Mouse (Mus musculus): Measurements from ENCODE around the gene Ppib. TPM values are rescaled to one million over a fixed set of nuclear protein-coding genes. Genes with fewer than 3 reads are reported as not detected.
A peak's percentile ranks its signal among the peaks of the same experiment; 100 is the strongest.

The Ppib gene
- 144 and 154 TPM in 2 replicates for polyA plus RNA-seq (2012; rRNA removed)

GRCm38 (mm10) chr9:66059583-66060307 lies at the start of gene Ppib:
TSS of gene Ppib (plus strand) at chr9:66060222.
- Histone ChIP-seq H3K27me3 (ENCODE audit: control insufficient read depth, insufficient read depth, low read length) (no peaks in the 10 kb centered on the region), H3K36me3 (ENCODE audit: control insufficient read depth, insufficient read depth, low read length) (peaks cover 15% of the 10 kb centered on the region), H3K4me1 (replicated peaks; ENCODE audit: control insufficient read depth, insufficient read depth, low read length) (peaks cover 2% of the 10 kb centered on the region; the same call in 1 of the 2 replicates), H3K4me3 (ENCODE audit: control insufficient read depth, insufficient read depth, low read length) (peak within 1 kb of the TSS; percentile 52), H3K27ac (ENCODE audit: control insufficient read depth, insufficient read depth, low read length) (no peak within 1 kb of the TSS)
- TF ChIP-seq CTCF (IDR thresholded peaks at IDR 0.05; ENCODE audit: borderline replicate concordance, control insufficient read depth, extremely low read depth, insufficient read depth, low read length, poor library complexity) (peak; percentile 67), POLR2A (IDR thresholded peaks at IDR 0.05; ENCODE audit: control insufficient read depth, extremely low read depth, insufficient read depth, low read length, poor library complexity) (peak; percentile 89)
- WGBS: under 1% methylated on average over 51 of the region's 51 CpGs
- DNase-seq: peak; percentile 97

GRCm38 (mm10) chr9:66020601-66021000 lies 39.4 kb upstream of the Ppib start:
- Histone ChIP-seq H3K27ac (ENCODE audit: control insufficient read depth, insufficient read depth, low read length) (no peak overlapping the region), H3K36me3 (ENCODE audit: control insufficient read depth, insufficient read depth, low read length) (peaks cover 27% of the 10 kb centered on the region), H3K4me3 (ENCODE audit: control insufficient read depth, insufficient read depth, low read length) (no peak overlapping the region), H3K4me1 (replicated peaks; ENCODE audit: control insufficient read depth, insufficient read depth, low read length) (no peaks in the 10 kb centered on the region), H3K27me3 (ENCODE audit: control insufficient read depth, insufficient read depth, low read length) (no peaks in the 10 kb centered on the region)
- TF ChIP-seq CTCF (IDR thresholded peaks at IDR 0.05; ENCODE audit: borderline replicate concordance, control insufficient read depth, extremely low read depth, insufficient read depth, low read length, poor library complexity) (no peak), POLR2A (IDR thresholded peaks at IDR 0.05; ENCODE audit: control insufficient read depth, extremely low read depth, insufficient read depth, low read length, poor library complexity) (no peak)
- no peak for DNase-seq

- Histone ChIP-seq H3K36me3 (ENCODE audit: control insufficient read depth, insufficient read depth, low read length) (peaks cover 9% of the 10 kb centered on the region), H3K4me3 (ENCODE audit: control insufficient read depth, insufficient read depth, low read length) (no peak overlapping the region), H3K27me3 (ENCODE audit: control insufficient read depth, insufficient read depth, low read length) (no peaks in the 10 kb centered on the region; the same call in 1 of the 2 replicates), H3K4me1 (replicated peaks; ENCODE audit: control insufficient read depth, insufficient read depth, low read length) (no peaks in the 10 kb centered on the region), H3K27ac (ENCODE audit: control insufficient read depth, insufficient read depth, low read length) (no peak overlapping the region)
- 97% methylated on average over 4 of the region's 4 CpGs for WGBS
- TF ChIP-seq CTCF (IDR thresholded peaks at IDR 0.05; ENCODE audit: borderline replicate concordance, control insufficient read depth, extremely low read depth, insufficient read depth, low read length, poor library complexity): no peak
- TF ChIP-seq POLR2A (IDR thresholded peaks at IDR 0.05; ENCODE audit: control insufficient read depth, extremely low read depth, insufficient read depth, low read length, poor library complexity): no peak
- no peak for DNase-seq
Observed at GRCm38 (mm10) chr9:66038082-66038481, 21.9 kb upstream of the Ppib start.

- no peak overlapping the region for H3K4me3 ChIP-seq (ENCODE audit: control insufficient read depth, insufficient read depth, low read length)
- H3K27ac ChIP-seq (ENCODE audit: control insufficient read depth, insufficient read depth, low read length): no peak overlapping the region
- no peak for DNase-seq
- TF ChIP-seq POLR2A (IDR thresholded peaks at IDR 0.05; ENCODE audit: control insufficient read depth, extremely low read depth, insufficient read depth, low read length, poor library complexity) (no peak), CTCF (IDR thresholded peaks at IDR 0.05; ENCODE audit: borderline replicate concordance, control insufficient read depth, extremely low read depth, insufficient read depth, low read length, poor library complexity) (no peak)
- H3K4me1 ChIP-seq (replicated peaks; ENCODE audit: control insufficient read depth, insufficient read depth, low read length): no peaks in the 10 kb centered on the region
- H3K27me3 ChIP-seq (ENCODE audit: control insufficient read depth, insufficient read depth, low read length): no peaks in the 10 kb centered on the region; the same call in 1 of the 2 replicates
- H3K36me3 ChIP-seq (ENCODE audit: control insufficient read depth, insufficient read depth, low read length): peaks cover 9% of the 10 kb centered on the region
- 96% methylated on average over 4 of the region's 4 CpGs for WGBS
Observed at GRCm38 (mm10) chr9:66038581-66038980, 21.4 kb upstream of the Ppib start.

- TF ChIP-seq POLR2A (IDR thresholded peaks at IDR 0.05; ENCODE audit: control insufficient read depth, extremely low read depth, insufficient read depth, low read length, poor library complexity): no peak
- TF ChIP-seq CTCF (IDR thresholded peaks at IDR 0.05; ENCODE audit: borderline replicate concordance, control insufficient read depth, extremely low read depth, insufficient read depth, low read length, poor library complexity): no peak
- Histone ChIP-seq H3K36me3 (ENCODE audit: control insufficient read depth, insufficient read depth, low read length) (peaks cover 9% of the 10 kb centered on the region), H3K27me3 (ENCODE audit: control insufficient read depth, insufficient read depth, low read length) (no peaks in the 10 kb centered on the region; the same call in 1 of the 2 replicates), H3K4me1 (replicated peaks; ENCODE audit: control insufficient read depth, insufficient read depth, low read length) (no peaks in the 10 kb centered on the region), H3K4me3 (ENCODE audit: control insufficient read depth, insufficient read depth, low read length) (no peak overlapping the region), H3K27ac (ENCODE audit: control insufficient read depth, insufficient read depth, low read length) (no peak overlapping the region)
- WGBS: 92% methylated on average over 4 of the region's 4 CpGs
- no peak for DNase-seq
Observed at GRCm38 (mm10) chr9:66039290-66039689, 20.7 kb upstream of the Ppib start.

- WGBS: 93% methylated on average over 3 of the region's 3 CpGs
Observed at GRCm38 (mm10) chr9:66040801-66041200, 19.2 kb upstream of the Ppib start.

More at GRCm38 (mm10) chr9:66040801-66041200, 19.2 kb upstream of the Ppib start:
- Histone ChIP-seq H3K27me3 (ENCODE audit: control insufficient read depth, insufficient read depth, low read length) (no peaks in the 10 kb centered on the region; the same call in 1 of the 2 replicates), H3K4me1 (replicated peaks; ENCODE audit: control insufficient read depth, insufficient read depth, low read length) (no peaks in the 10 kb centered on the region), H3K36me3 (ENCODE audit: control insufficient read depth, insufficient read depth, low read length) (peaks cover 9% of the 10 kb centered on the region), H3K4me3 (ENCODE audit: control insufficient read depth, insufficient read depth, low read length) (no peak overlapping the region), H3K27ac (ENCODE audit: control insufficient read depth, insufficient read depth, low read length) (no peak overlapping the region)
- TF ChIP-seq POLR2A (IDR thresholded peaks at IDR 0.05; ENCODE audit: control insufficient read depth, extremely low read depth, insufficient read depth, low read length, poor library complexity) (no peak), CTCF (IDR thresholded peaks at IDR 0.05; ENCODE audit: borderline replicate concordance, control insufficient read depth, extremely low read depth, insufficient read depth, low read length, poor library complexity) (no peak)
- no peak for DNase-seq

Measured in thymus, adult 2 months (tissue).